8 mouse cellular contexts compared by ENCODE assay signal in genomic region chr8:121128531-121129264, GRCm38 (mm10). TPM values are rescaled to one million over a fixed set of nuclear protein-coding genes. Genes with fewer than 3 reads are reported as not detected.
A peak's percentile ranks its signal among the peaks of the same experiment; 100 is the strongest.
DNase-seq lines count a peak whose midpoint lies in the region; ATAC-seq and TF ChIP-seq lines count a peak whose summit lies in the region.

No protein-coding gene starts in this region.

- H3K4me3 ChIP-seq in lung, embryonic 16.5 days (ENCODE audit: low read length) = peak overlapping the region; percentile 44
- 0 out of 2 replicates have a peak overlapping the region, but pooled peaks have one; percentile 9 for H3K4me3 ChIP-seq in forebrain, embryonic 13.5 days
- H3K4me3 ChIP-seq in limb, embryonic 11.5 days (ENCODE audit: low read depth, low read length) = peak overlapping the region; percentile 9; the same call in 1 of the 2 replicates
- H3K4me3 ChIP-seq in small intestine, adult 2 months (ENCODE audit: low read depth, low read length) = peak overlapping the region; percentile 42

- no peak for DNase-seq in lung, postnatal 14 days
- DNase-seq in limb, embryonic 11.5 days (ENCODE audit: low spot score) = peak; percentile 65
- DNase-seq in yolk sac, embryonic 10.5 days (ENCODE audit: low spot score) = no peak
- DNase-seq in thymus, postnatal 36 days = no peak
- no peak for DNase-seq in left cerebral cortex, postnatal 36 days (ENCODE audit: low spot score in 2 of 2)

- peaks cover 71% of the 10 kb centered on the region for H3K27me3 ChIP-seq in lung, embryonic 16.5 days (ENCODE audit: control insufficient read depth, insufficient read depth, low read depth, low read length)
- peaks cover 96% of the 10 kb centered on the region for H3K27me3 ChIP-seq in forebrain, embryonic 13.5 days
- H3K27me3 ChIP-seq in limb, embryonic 11.5 days (ENCODE audit: control insufficient read depth, insufficient read depth, low read length) = peaks cover 74% of the 10 kb centered on the region
- peaks cover 60% of the 10 kb centered on the region for H3K27me3 ChIP-seq in small intestine, adult 2 months (ENCODE audit: control insufficient read depth, insufficient read depth, low read length)

- H3K36me3 ChIP-seq in lung, embryonic 16.5 days (ENCODE audit: control insufficient read depth, insufficient read depth, low read length) = no peaks in the 10 kb centered on the region
- no peaks in the 10 kb centered on the region for H3K36me3 ChIP-seq in forebrain, embryonic 13.5 days (ENCODE audit: poor library complexity, severe bottlenecking)
- no peaks in the 10 kb centered on the region for H3K36me3 ChIP-seq in limb, embryonic 11.5 days (ENCODE audit: control insufficient read depth, insufficient read depth, low read length)
- H3K36me3 ChIP-seq in small intestine, adult 2 months (ENCODE audit: control insufficient read depth, insufficient read depth, low read length) = no peaks in the 10 kb centered on the region

- WGBS in lung, embryonic 16.5 days = 3% methylated on average over 53 of the region's 55 CpGs
- under 1% methylated on average over 55 of the region's 55 CpGs for WGBS in forebrain, embryonic 13.5 days
- 2% methylated on average over 55 of the region's 55 CpGs for WGBS in limb, embryonic 11.5 days
- WGBS in small intestine, adult 2 months = 6% methylated on average over 55 of the region's 55 CpGs

- no peak for TF ChIP-seq CTCF in small intestine, adult 2 months (IDR thresholded peaks at IDR 0.05; ENCODE audit: extremely low read depth, insufficient read length, insufficient replicate concordance, low read depth, low read length)

- no peak for TF ChIP-seq POLR2A in small intestine, adult 2 months (IDR thresholded peaks at IDR 0.05; ENCODE audit: low read depth, low read length)

- peak overlapping the region; percentile 63 for H3K9ac ChIP-seq in lung, embryonic 16.5 days (ENCODE audit: low read length)
- no peak overlapping the region for H3K9ac ChIP-seq in forebrain, embryonic 13.5 days
- H3K9ac ChIP-seq in limb, embryonic 11.5 days (ENCODE audit: low read length) = no peak overlapping the region

- no peak for ATAC-seq in lung, embryonic 16.5 days (ENCODE audit: low read depth)
- no peak for ATAC-seq in forebrain, embryonic 13.5 days
- no peak for ATAC-seq in limb, embryonic 11.5 days (ENCODE audit: insufficient number of reproducible peaks, low FRiP score, low TSS enrichment, low read depth)

- H3K27ac ChIP-seq in lung, embryonic 16.5 days (ENCODE audit: low read length) = peak overlapping the region; percentile 88
- no peak overlapping the region for H3K27ac ChIP-seq in forebrain, embryonic 13.5 days
- no peak overlapping the region for H3K27ac ChIP-seq in limb, embryonic 11.5 days (replicated peaks; ENCODE audit: low read depth, low read length)
- H3K27ac ChIP-seq in small intestine, adult 2 months (ENCODE audit: insufficient read depth, low read depth, low read length) = no peak overlapping the region

- peaks cover 32% of the 10 kb centered on the region for H3K4me1 ChIP-seq in lung, embryonic 16.5 days (replicated peaks; ENCODE audit: control insufficient read depth, insufficient read depth, low read length)
- H3K4me1 ChIP-seq in forebrain, embryonic 13.5 days = peaks cover 24% of the 10 kb centered on the region
- peaks cover 26% of the 10 kb centered on the region for H3K4me1 ChIP-seq in limb, embryonic 11.5 days (ENCODE audit: control insufficient read depth, insufficient read depth, low read length)
- H3K4me1 ChIP-seq in small intestine, adult 2 months (ENCODE audit: control insufficient read depth, insufficient read depth, insufficient read length, low read length) = peaks cover 3% of the 10 kb centered on the region

- H3K9me3 ChIP-seq in lung, embryonic 16.5 days (ENCODE audit: control insufficient read depth, low read length) = no peaks in the 10 kb centered on the region
- peaks cover 3% of the 10 kb centered on the region; the same call in 1 of the 2 replicates for H3K9me3 ChIP-seq in forebrain, embryonic 13.5 days (replicated peaks)
- no peaks in the 10 kb centered on the region for H3K9me3 ChIP-seq in limb, embryonic 11.5 days (ENCODE audit: control insufficient read depth, low read length)

- H3K4me2 ChIP-seq in lung, embryonic 16.5 days (ENCODE audit: low read depth, low read length) = peak overlapping the region; percentile 65
- H3K4me2 ChIP-seq in forebrain, embryonic 13.5 days = peak overlapping the region; percentile 20
- peak overlapping the region; percentile 26; the same call in 1 of the 2 replicates for H3K4me2 ChIP-seq in limb, embryonic 11.5 days (ENCODE audit: low read depth, severe bottlenecking)

- intact Hi-C loops in left cerebral cortex, postnatal 36 days (cut with DNase I) = loop anchor here (5.0 kb wide), 1 partner anchor 264 kb away; no protein-coding TSS in a partner anchor

RNA-seq across cellular contexts. Expression of gene Foxl1, which starts 1.0 kb away (rescaled TPM):
- polyA plus RNA-seq in lung, embryonic 16.5 days (2015; fragmentation: Nextera tagmentation; extraction: Ambion mirVana) = 3.1 and 3.3 TPM in 2 replicates
- polyA plus RNA-seq in forebrain, embryonic 13.5 days (2015; fragmentation: Nextera tagmentation; extraction: Ambion mirVana) = 0.12 TPM in 1 of 2 replicates, not detected in the other
- 0.07 TPM in 1 of 2 replicates, not detected in the other for polyA plus RNA-seq in limb, embryonic 11.5 days (2014; fragmentation: Nextera tagmentation; extraction: Ambion mirVana)
- 3.0 and 7.9 TPM in 2 replicates for polyA plus RNA-seq in small intestine, adult 2 months (2012; rRNA removed)
- total RNA-seq in left cerebral cortex, postnatal 36 days (2021) = under 1 TPM in 1 of 2 experiments, not detected in 1; 0.29 TPM

RNA-seq across cellular contexts. Expression of gene Foxc2, which starts 12.7 kb away (rescaled TPM):
- 0.58 and 0.62 TPM in 2 replicates for polyA plus RNA-seq in lung, embryonic 16.5 days (2015; fragmentation: Nextera tagmentation; extraction: Ambion mirVana)
- 0.79 and 0.90 TPM in 2 replicates for polyA plus RNA-seq in forebrain, embryonic 13.5 days (2015; fragmentation: Nextera tagmentation; extraction: Ambion mirVana)
- polyA plus RNA-seq in limb, embryonic 11.5 days (2014; fragmentation: Nextera tagmentation; extraction: Ambion mirVana) = 3.2 and 4.2 TPM in 2 replicates
- 0.53 and 0.63 TPM in 2 replicates for polyA plus RNA-seq in small intestine, adult 2 months (2012; rRNA removed)
- total RNA-seq in left cerebral cortex, postnatal 36 days (2021) = 1 to 10 TPM; 1.2 to 3.1 TPM

RNA-seq across cellular contexts. Expression of gene Mthfsd, which starts 20.5 kb away (rescaled TPM):
- polyA plus RNA-seq in lung, embryonic 16.5 days (2015; fragmentation: Nextera tagmentation; extraction: Ambion mirVana) = 50.6 and 59.2 TPM in 2 replicates
- polyA plus RNA-seq in forebrain, embryonic 13.5 days (2015; fragmentation: Nextera tagmentation; extraction: Ambion mirVana) = 48.1 and 59.3 TPM in 2 replicates
- polyA plus RNA-seq in limb, embryonic 11.5 days (2014; fragmentation: Nextera tagmentation; extraction: Ambion mirVana) = 61.9 and 64.6 TPM in 2 replicates
- polyA plus RNA-seq in small intestine, adult 2 months (2012; rRNA removed) = 22.6 and 23.4 TPM in 2 replicates
- total RNA-seq in left cerebral cortex, postnatal 36 days (2021) = 10 to 100 TPM; 39.1 to 41.1 TPM

RNA-seq across cellular contexts. Expression of gene Foxf1, which starts 44.5 kb away (rescaled TPM):
- polyA plus RNA-seq in lung, embryonic 16.5 days (2015; fragmentation: Nextera tagmentation; extraction: Ambion mirVana) = 126 and 138 TPM in 2 replicates
- 0.28 and 0.50 TPM in 2 replicates for polyA plus RNA-seq in forebrain, embryonic 13.5 days (2015; fragmentation: Nextera tagmentation; extraction: Ambion mirVana)
- polyA plus RNA-seq in limb, embryonic 11.5 days (2014; fragmentation: Nextera tagmentation; extraction: Ambion mirVana) = 0.27 and 0.65 TPM in 2 replicates
- 28.2 and 49.6 TPM in 2 replicates for polyA plus RNA-seq in small intestine, adult 2 months (2012; rRNA removed)
- under 1 TPM; 0.70 to 0.94 TPM for total RNA-seq in left cerebral cortex, postnatal 36 days (2021)
